Mouse (Mus musculus) C2C12 (cell line): Measurements from ENCODE around the gene Tmem240.

ENCODE experiments used
- CEBPB ChIP-seq: IDR thresholded peaks from one replicate; pipeline ENCODE4 v1.6.1; 2011; ENCODE audit warnings: low read depth, mild to moderate bottlenecking, control low read depth, moderate library complexity
- CTCF ChIP-seq: IDR thresholded peaks from one replicate; pipeline ENCODE4 v1.5.1; 2011; ENCODE audit not compliant: control insufficient read depth, insufficient read depth, insufficient read length
- FOSL1 ChIP-seq: IDR thresholded peaks from one replicate; pipeline ENCODE4 v1.8.0; 2011; ENCODE audit warnings: mild to moderate bottlenecking, low read length; ENCODE audit not compliant: poor library complexity, insufficient read depth, severe bottlenecking
- MAX ChIP-seq: IDR thresholded peaks from one replicate; pipeline ENCODE4 v1.6.1; 2011; ENCODE audit warnings: mild to moderate bottlenecking, control low read depth
- MYOD1 ChIP-seq: IDR thresholded peaks from one replicate; pipeline ENCODE4 v1.6.1; 2011; ENCODE audit warnings: low read depth; ENCODE audit not compliant: control insufficient read depth, insufficient read length
- MYOG ChIP-seq: IDR thresholded peaks from one replicate; pipeline ENCODE4 v1.6.1; 2011; ENCODE audit not compliant: control insufficient read depth, insufficient read length; ENCODE audit errors: extremely low read depth
- USF1 ChIP-seq: IDR thresholded peaks from one replicate; pipeline ENCODE4 v1.6.1; 2011; ENCODE audit warnings: low read depth, mild to moderate bottlenecking, control low read depth, moderate library complexity

DNA sequence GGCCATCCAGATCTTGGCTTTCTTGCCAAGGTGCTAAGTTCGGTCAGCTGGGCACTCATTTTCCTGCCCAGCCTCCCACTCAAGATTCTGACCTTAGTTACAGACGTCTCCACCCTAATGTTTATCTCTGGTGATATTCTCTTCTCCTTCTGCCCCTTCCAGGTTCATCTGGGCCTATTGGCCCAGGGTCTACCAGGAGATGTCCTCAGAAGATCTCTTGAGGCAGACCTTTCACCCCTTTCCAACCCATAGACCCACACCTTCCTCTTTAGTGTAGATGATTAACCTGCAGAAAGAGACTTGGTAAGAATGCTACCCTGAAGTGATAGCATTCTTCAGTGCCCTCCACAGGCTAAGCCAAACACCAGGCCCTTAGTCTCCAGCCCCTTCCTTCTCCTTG, 37.1 kb downstream of the Tmem240 start:
- TF ChIP-seq USF1 (no peak), CTCF (no peak), MYOG (no peak), FOSL1 (no peak), MYOD1 (no peak), MAX (no peak), CEBPB (no peak)
